In genomic region chr11:86391687-86392086, GRCm38 (mm10) we compare ENCODE assay signal across 27 mouse cellular contexts. TPM values are rescaled to one million over a fixed set of nuclear protein-coding genes. Genes with fewer than 3 reads are reported as not detected.
A peak's percentile ranks its signal among the peaks of the same experiment; 100 is the strongest.
DNase-seq lines count a peak whose midpoint lies in the region; ATAC-seq and TF ChIP-seq lines count a peak whose summit lies in the region.
"Had no signal": no experiment of that assay in that cellular context is flagged by ENCODE, and none has a peak within 500 bp of the region (broad histone marks: within the 10 kb centered on the region; RNA-seq: fewer than 3 reads in every experiment).

No protein-coding gene starts in this region.

- H3K4me1 ChIP-seq in kidney, adult 2 months (ENCODE audit: control insufficient read depth, insufficient read depth, low read length) = peaks cover 5% of the 10 kb centered on the region; the same call in 1 of the 2 replicates
- H3K4me1 ChIP-seq in intestine, postnatal 0 days (replicated peaks; ENCODE audit: control insufficient read depth, insufficient read depth, low read length) = peaks cover 11% of the 10 kb centered on the region
- H3K4me1 ChIP-seq in stomach, postnatal 0 days (replicated peaks; ENCODE audit: control insufficient read depth, insufficient read depth) = 0 out of 2 replicates have a peak, but pooled peaks cover 3% of the 10 kb centered on the region

- no peak overlapping the region for H3K27ac ChIP-seq in kidney, adult 2 months (ENCODE audit: insufficient read depth, low read depth, low read length)
- peak overlapping the region; percentile 83 for H3K27ac ChIP-seq in intestine, postnatal 0 days (ENCODE audit: low read depth, low read length)
- H3K27ac ChIP-seq in stomach, postnatal 0 days (replicated peaks) = peak overlapping the region; percentile 73
- H3K27ac ChIP-seq: embryonic facial prominence, embryonic 10.5 days; embryonic facial prominence, embryonic 15.5 days; forebrain, embryonic 12.5 days; hindbrain, embryonic 14.5 days; layer of hippocampus, adult 2 months; limb, embryonic 13.5 days; liver, embryonic 14.5 days; midbrain, embryonic 15.5 days had no signal

- no peak for TF ChIP-seq CTCF in kidney, adult 2 months (conservative IDR thresholded peaks at IDR 0.05; ENCODE audit: insufficient read depth, insufficient read length, low read depth, low read length)
- no peak for TF ChIP-seq CTCF in intestine, postnatal 0 days (IDR thresholded peaks at IDR 0.05; ENCODE audit: low read depth)
- TF ChIP-seq CTCF in stomach, postnatal 0 days (IDR thresholded peaks at IDR 0.05; ENCODE audit: low read depth) = no peak

- no peak overlapping the region for H3K9ac ChIP-seq in intestine, postnatal 0 days (ENCODE audit: low read depth, low read length)
- no peak overlapping the region for H3K9ac ChIP-seq in stomach, postnatal 0 days (ENCODE audit: low read length)
- H3K9ac ChIP-seq: embryonic facial prominence, embryonic 15.5 days; forebrain, embryonic 12.5 days; forebrain, postnatal 0 days; hindbrain, embryonic 14.5 days; limb, embryonic 13.5 days; liver, embryonic 14.5 days; lung, embryonic 14.5 days; midbrain, embryonic 15.5 days had no signal

- no peak for TF ChIP-seq POLR2A in kidney, adult 2 months (IDR thresholded peaks at IDR 0.05; ENCODE audit: low read depth, low read length)

- WGBS in kidney, adult 2 months = 75% methylated on average over 7 of the region's 7 CpGs
- 52% methylated on average over 7 of the region's 7 CpGs for WGBS in intestine, postnatal 0 days
- WGBS in stomach, postnatal 0 days = 76% methylated on average over 7 of the region's 7 CpGs

- no peak overlapping the region for H3K4me3 ChIP-seq in kidney, adult 2 months (ENCODE audit: insufficient read depth, low read depth, low read length)
- no peak overlapping the region; the same call in 1 of the 2 replicates for H3K4me3 ChIP-seq in intestine, postnatal 0 days (ENCODE audit: low read depth, low read length)
- 0 out of 2 replicates have a peak overlapping the region, but pooled peaks have one; percentile 4 for H3K4me3 ChIP-seq in stomach, postnatal 0 days (ENCODE audit: low read depth, low read length)
- H3K4me3 ChIP-seq: embryonic facial prominence, embryonic 10.5 days; embryonic facial prominence, embryonic 15.5 days; forebrain, embryonic 12.5 days; layer of hippocampus, adult 2 months; limb, embryonic 13.5 days; midbrain, embryonic 15.5 days had no signal

- ATAC-seq in intestine, postnatal 0 days = peak; percentile 81
- peak; percentile 76 for ATAC-seq in stomach, postnatal 0 days (ENCODE audit: low FRiP score, low TSS enrichment)
- ATAC-seq: forebrain, postnatal 0 days; midbrain, embryonic 15.5 days; Patski had no signal

- H3K27me3 ChIP-seq in kidney, adult 2 months (replicated peaks; ENCODE audit: control insufficient read depth, insufficient read depth, low read length) = no peaks in the 10 kb centered on the region
- no peaks in the 10 kb centered on the region for H3K27me3 ChIP-seq in intestine, postnatal 0 days (replicated peaks; ENCODE audit: control insufficient read depth, insufficient read depth, low read length)
- H3K27me3 ChIP-seq in stomach, postnatal 0 days (ENCODE audit: control insufficient read depth, insufficient read depth, low read length) = no peaks in the 10 kb centered on the region
- H3K27me3 ChIP-seq: embryonic facial prominence, embryonic 15.5 days; forebrain, embryonic 12.5 days; limb, embryonic 13.5 days; midbrain, embryonic 15.5 days; Patski had no signal

- DNase-seq in kidney, adult 2 months = peak; percentile 22
- DNase-seq in kidney, postnatal 4 days = no peak
- DNase-seq in adipocyte (ENCODE audit: low spot score) = peak; percentile 30
- peak; percentile 34 for DNase-seq in stomach, postnatal 0 days (ENCODE audit: low spot score)
- no peak for DNase-seq in adrenal gland, postnatal 14 days
- DNase-seq in testis, postnatal 14 days (ENCODE audit: low spot score) = no peak
- DNase-seq: adrenal gland, postnatal 36 days; cerebellum, adult 18-20 months; cerebellum, postnatal 10 days; forebrain, postnatal 0 days; heart, postnatal 4 days; kidney, postnatal 14 days; lung, embryonic 14.5 days; lung, postnatal 14 days; right cerebral cortex, postnatal 25 days; spleen, adult 18-20 months; thymus, postnatal 25 days had no signal

- no peak for TF ChIP-seq EP300 in stomach, postnatal 0 days (optimal IDR thresholded peaks at IDR 0.05)

- H3K4me2 ChIP-seq in intestine, postnatal 0 days (replicated peaks; ENCODE audit: low read depth) = peak overlapping the region; percentile 54
- no peak overlapping the region; the same call in 1 of the 2 replicates for H3K4me2 ChIP-seq in stomach, postnatal 0 days (replicated peaks; ENCODE audit: low read depth)
- H3K4me2 ChIP-seq: embryonic facial prominence, embryonic 15.5 days; forebrain, embryonic 12.5 days; hindbrain, embryonic 14.5 days; limb, embryonic 13.5 days; lung, embryonic 14.5 days; midbrain, embryonic 15.5 days had no signal

- no peaks in the 10 kb centered on the region for H3K36me3 ChIP-seq in kidney, adult 2 months (ENCODE audit: control insufficient read depth, insufficient read depth, low read length)
- H3K36me3 ChIP-seq in intestine, postnatal 0 days (ENCODE audit: control insufficient read depth, insufficient read depth) = no peaks in the 10 kb centered on the region
- H3K36me3 ChIP-seq in stomach, postnatal 0 days (ENCODE audit: control insufficient read depth, insufficient read depth, low read length) = no peaks in the 10 kb centered on the region
- H3K36me3 ChIP-seq: embryonic facial prominence, embryonic 10.5 days; embryonic facial prominence, embryonic 15.5 days; forebrain, embryonic 12.5 days; limb, embryonic 13.5 days; midbrain, embryonic 15.5 days had no signal

- H3K9me3 ChIP-seq in intestine, postnatal 0 days (ENCODE audit: control insufficient read depth) = no peaks in the 10 kb centered on the region
- H3K9me3 ChIP-seq in stomach, postnatal 0 days (ENCODE audit: control insufficient read depth, low read length) = no peaks in the 10 kb centered on the region
- H3K9me3 ChIP-seq: embryonic facial prominence, embryonic 10.5 days; embryonic facial prominence, embryonic 15.5 days; forebrain, embryonic 12.5 days; limb, embryonic 13.5 days; midbrain, embryonic 15.5 days had no signal

RNA-seq across cellular contexts. Expression of gene Med13, which starts 34.3 kb away (rescaled TPM):
- polyA plus RNA-seq in kidney, adult 2 months (2012; rRNA removed) = 19.1 and 19.4 TPM in 2 replicates
- 6.1 and 6.4 TPM in 2 replicates for polyA plus RNA-seq in intestine, postnatal 0 days (2015; fragmentation: Nextera tagmentation; extraction: Ambion mirVana)
- polyA plus RNA-seq in stomach, postnatal 0 days (2015; fragmentation: Nextera tagmentation; extraction: Ambion mirVana) = 4.4 TPM in 2 replicates
- 50.0 and 52.0 TPM in 2 replicates for total RNA-seq in adrenal gland, postnatal 14 days (2021)

Comparison
In these comparisons a context has a peak if more than half of its experiments do, and no peak if none do; other contexts are left out.
1. DNase-seq: peak in kidney, adult 2 months (single experiment), adipocyte (single experiment) and stomach, postnatal 0 days (single experiment); none in kidney, postnatal 4 days (0 of 2), adrenal gland, postnatal 14 days (single experiment) and testis, postnatal 14 days (single experiment).